Mouse (Mus musculus) liver, postnatal 0 days (tissue): ENCODE data around the gene Ablim1.

Experiments used
- CTCF ChIP-seq: sonication (generic); IDR thresholded peaks from 2 replicates; pipeline ENCODE4 v1.5.1; 2016; ENCODE audit warnings: antibody characterized with exemption, low read depth
- EP300 ChIP-seq: IDR thresholded peaks from 2 replicates; pipeline ENCODE4 v1.6.1; 2016; ENCODE audit warnings: antibody characterized with exemption, low read depth, mild to moderate bottlenecking

- TF ChIP-seq CTCF = no peak
- no peak for TF ChIP-seq EP300
These were observed 174.6 kb downstream of the Ablim1 start for GRCm38 (mm10) chr19:57140071-57140470.
